Mouse (Mus musculus) heart, adult 10 weeks (tissue): ENCODE data around the gene Cldn22. TPM values are rescaled to one million over a fixed set of nuclear protein-coding genes. Genes with fewer than 3 reads are reported as not detected.

ENCODE experiments used
- polyA plus RNA-seq: library from polyadenylated mRNA; stranded (reverse); fragments of 350-450 nt; fragmentation: Illumina TruSeq; extraction: RNeasy Lipid Tissue Mini Kit (QIAGEN cat#74804); gene quantifications from one replicate; pipeline ENCODE4 v1.2.3, GENCODE M21; 2014; ENCODE audit warnings: low read depth, low replicate concordance

The Cldn22 gene
- polyA plus RNA-seq, result 0.50 TPM

GRCm38 (mm10) chr8:47824182-47824581, at the start of gene Cldn22:
TSS of gene Cldn22 (plus strand) at chr8:47824482.

GRCm38 (mm10) chr8:47821843-47822242, 2.4 kb upstream of the Cldn22 start, which contains the start of gene Cldn24:
TSS of gene Cldn24 (plus strand) at chr8:47822143.

Other genes starting within 250 kb of the Cldn22 start
- 6.3 TPM for gene Ing2, start 148.9 kb upstream of the Cldn22 start, polyA plus RNA-seq
- gene Cdkn2aip, start 110.5 kb upstream of the Cldn22 start, polyA plus RNA-seq, result 6.5 TPM
- not detected for gene Cldn24, start 2.3 kb upstream of the Cldn22 start, polyA plus RNA-seq
- gene Wwc2, start 166.4 kb downstream of the Cldn22 start, polyA plus RNA-seq, result 18.1 TPM